Mouse (Mus musculus): Measurements from ENCODE around the gene Htt. TPM values are rescaled to one million over a fixed set of nuclear protein-coding genes. Genes with fewer than 3 reads are reported as not detected.

Gene Htt
- polyA plus RNA-seq, 1 experiment: 42.3 TPM

DNA sequence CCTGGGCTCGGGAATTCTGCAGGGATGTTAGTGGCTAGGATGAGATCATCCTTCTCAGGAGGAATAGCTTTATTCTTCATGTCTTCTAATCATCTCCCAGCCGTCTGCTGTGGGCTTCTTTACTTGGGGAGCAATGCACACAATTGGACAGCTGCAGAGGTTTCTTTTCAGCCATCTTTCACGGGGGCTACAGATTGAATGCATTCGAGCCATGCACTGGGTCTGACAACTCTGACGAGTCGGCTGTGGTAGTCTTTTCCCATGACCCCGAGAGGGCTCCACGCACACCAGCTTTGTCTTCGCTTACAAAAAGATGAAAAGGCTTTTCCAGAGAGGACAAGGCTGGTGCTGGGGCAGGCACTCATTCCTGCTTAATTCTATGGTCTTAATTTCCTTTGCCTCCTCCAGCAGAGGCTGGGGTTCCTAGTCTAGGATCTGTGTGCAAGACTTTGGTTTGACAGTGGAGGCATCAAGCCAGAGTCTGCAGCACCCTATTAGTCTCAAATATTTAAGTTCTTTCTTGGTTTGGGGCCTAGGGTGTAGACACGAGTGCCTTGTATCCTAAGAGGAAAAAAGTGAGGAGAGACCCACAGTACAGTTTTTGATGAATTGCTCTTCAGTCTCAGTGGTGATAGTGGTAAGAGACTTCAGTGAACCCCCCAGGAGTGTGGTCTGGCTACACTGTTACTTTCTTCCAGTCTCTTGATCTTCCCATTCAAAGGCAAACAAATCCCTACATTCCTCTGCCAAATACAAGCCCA is 180.3 kb downstream of the Htt start:
- Histone ChIP-seq H3K4me3 (ENCODE audit: low read depth, low read length) (no peak overlapping the region), H3K9ac (ENCODE audit: low read depth, poor library complexity, severe bottlenecking) (no peak overlapping the region), H3K27me3 (ENCODE audit: control insufficient read depth, insufficient read depth, low read length, poor library complexity, severe bottlenecking) (no peaks in the 10 kb centered on the region), H3K9me3 (replicated peaks; ENCODE audit: control insufficient read depth, insufficient read depth, low read length, poor library complexity, severe bottlenecking) (no peaks in the 10 kb centered on the region), H3K36me3 (ENCODE audit: control insufficient read depth, insufficient read depth, low read length, poor library complexity, severe bottlenecking) (no peaks in the 10 kb centered on the region), H3K27ac (ENCODE audit: insufficient read depth, low read length) (no peak overlapping the region), H3K4me1 (ENCODE audit: control insufficient read depth, insufficient read depth, low read length) (no peaks in the 10 kb centered on the region)
- TF ChIP-seq POLR2A (IDR thresholded peaks at IDR 0.05; ENCODE audit: insufficient read depth, low read length): no peak

DNA sequence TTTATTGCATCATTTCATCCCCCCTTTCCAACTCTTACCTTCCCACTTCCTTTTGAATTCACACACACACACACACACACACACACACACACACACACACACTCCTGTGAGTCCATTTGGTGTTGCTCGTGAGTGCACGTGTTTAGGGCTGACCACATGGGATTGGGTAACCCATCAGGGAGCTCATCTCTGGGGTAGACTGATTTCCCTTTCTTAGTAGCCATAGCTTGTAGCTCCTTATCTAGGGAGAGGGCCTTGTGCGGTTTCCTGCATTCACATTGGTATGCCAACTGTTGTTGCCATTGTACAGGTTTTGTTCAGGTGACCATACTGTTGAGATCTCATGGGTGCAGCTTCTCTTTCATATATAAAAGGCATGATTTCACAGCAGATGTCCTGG is 181.9 kb downstream of the Htt start:
- Histone ChIP-seq H3K27me3 (ENCODE audit: control insufficient read depth, insufficient read depth, low read length, poor library complexity, severe bottlenecking) (no peaks in the 10 kb centered on the region), H3K4me3 (ENCODE audit: low read depth, low read length) (no peak overlapping the region), H3K36me3 (ENCODE audit: control insufficient read depth, insufficient read depth, low read length, poor library complexity, severe bottlenecking) (no peaks in the 10 kb centered on the region), H3K9me3 (replicated peaks; ENCODE audit: control insufficient read depth, insufficient read depth, low read length, poor library complexity, severe bottlenecking) (no peaks in the 10 kb centered on the region), H3K9ac (ENCODE audit: low read depth, poor library complexity, severe bottlenecking) (no peak overlapping the region), H3K27ac (ENCODE audit: insufficient read depth, low read length) (no peak overlapping the region), H3K4me1 (ENCODE audit: control insufficient read depth, insufficient read depth, low read length) (no peaks in the 10 kb centered on the region)
- TF ChIP-seq CTCF (IDR thresholded peaks at IDR 0.05; ENCODE audit: low read depth, low read length) (no peak), POLR2A (IDR thresholded peaks at IDR 0.05; ENCODE audit: insufficient read depth, low read length) (no peak), EP300 (IDR thresholded peaks at IDR 0.05; ENCODE audit: insufficient read depth, low read depth, low read length) (no peak)

DNA sequence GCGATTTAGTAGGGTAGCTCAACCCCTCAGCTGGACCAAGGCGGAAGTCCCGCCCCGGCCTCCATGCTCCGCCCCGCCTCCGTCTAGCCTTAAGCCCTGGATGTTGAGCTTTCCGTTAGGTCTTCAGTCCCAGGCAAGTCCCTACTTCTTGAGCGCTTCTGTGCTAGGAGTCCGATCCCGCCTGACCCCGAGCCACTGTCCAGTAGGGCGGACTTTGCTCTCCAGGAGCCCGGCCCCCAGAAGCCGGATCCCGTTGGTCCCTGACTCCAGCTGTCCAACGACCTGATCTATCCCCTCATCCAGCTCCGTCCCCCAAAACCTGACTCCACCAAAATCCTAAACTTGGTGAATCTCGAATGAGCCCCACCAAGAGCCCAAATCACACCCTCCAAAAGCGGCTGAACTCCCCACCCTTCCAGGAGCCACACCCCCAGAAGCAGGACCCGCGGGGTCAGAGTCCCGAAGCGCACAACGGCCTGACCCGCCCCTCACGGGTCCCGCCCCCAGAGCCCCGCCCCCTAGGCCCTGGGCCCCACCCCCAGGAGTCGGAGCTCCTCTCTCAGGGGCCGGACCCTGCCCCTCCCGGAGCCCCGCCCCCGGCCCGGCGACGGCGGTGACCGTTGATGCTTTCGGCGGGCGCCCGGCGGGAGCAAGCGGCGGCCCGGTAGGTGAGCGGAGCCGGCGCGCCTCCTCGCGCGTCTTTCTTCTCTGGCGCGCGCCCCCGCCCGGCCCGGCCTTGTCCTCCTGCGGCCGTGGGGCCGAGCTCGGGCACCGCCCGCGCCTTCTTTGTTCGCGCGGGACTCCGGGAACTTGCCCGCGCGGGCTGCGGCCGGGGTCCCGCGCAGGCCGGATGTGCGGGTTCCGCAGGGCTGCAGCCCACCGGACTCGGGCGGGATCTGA is 187.6 kb downstream of the Htt start, which contains the start of gene Rgs12:
Gene Rgs12 (plus strand): TSS at position 585 of the 900 bp plus-strand sequence.
- Histone ChIP-seq H3K27ac (ENCODE audit: insufficient read depth, low read length) (no peak within 1 kb of the TSS), H3K27me3 (ENCODE audit: control insufficient read depth, insufficient read depth, low read length, poor library complexity, severe bottlenecking) (no peaks in the 10 kb centered on the region), H3K4me1 (ENCODE audit: control insufficient read depth, insufficient read depth, low read length) (no peaks in the 10 kb centered on the region), H3K4me3 (ENCODE audit: low read depth, low read length) (peak within 1 kb of the TSS; percentile 92), H3K36me3 (ENCODE audit: control insufficient read depth, insufficient read depth, low read length, poor library complexity, severe bottlenecking) (no peaks in the 10 kb centered on the region), H3K9ac (ENCODE audit: low read depth, poor library complexity, severe bottlenecking) (peak within 1 kb of the TSS; percentile 92), H3K9me3 (replicated peaks; ENCODE audit: control insufficient read depth, insufficient read depth, low read length, poor library complexity, severe bottlenecking) (no peaks in the 10 kb centered on the region)
- TF ChIP-seq CTCF (IDR thresholded peaks at IDR 0.05; ENCODE audit: low read depth, low read length) (no peak), EP300 (IDR thresholded peaks at IDR 0.05; ENCODE audit: insufficient read depth, low read depth, low read length) (no peak), POLR2A (IDR thresholded peaks at IDR 0.05; ENCODE audit: insufficient read depth, low read length) (no peak)

DNA sequence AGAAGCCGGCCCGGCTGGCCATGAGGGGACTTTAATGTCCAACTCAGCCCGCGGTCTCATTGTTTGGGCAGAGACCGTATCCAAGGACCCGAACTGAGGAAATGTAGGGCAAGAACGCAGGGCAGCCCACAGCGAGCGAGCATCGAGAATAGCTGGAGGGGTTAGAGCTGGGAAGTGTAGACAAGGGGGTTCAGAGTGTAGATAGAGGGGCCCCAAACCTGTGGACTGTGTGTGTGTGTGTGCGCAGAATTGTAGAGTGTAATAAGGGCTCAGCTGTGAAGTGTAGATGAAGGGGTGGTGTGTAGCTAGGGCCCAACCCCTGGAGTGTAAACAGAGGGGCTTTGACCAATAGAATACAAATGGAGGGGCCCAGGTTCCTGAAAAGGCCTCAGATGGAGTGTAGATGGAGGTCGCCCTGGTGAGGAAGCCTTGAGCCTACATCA is 188.2 kb downstream of the Htt start:
- Histone ChIP-seq H3K27ac (ENCODE audit: insufficient read depth, low read length) (no peak overlapping the region), H3K9me3 (replicated peaks; ENCODE audit: control insufficient read depth, insufficient read depth, low read length, poor library complexity, severe bottlenecking) (no peaks in the 10 kb centered on the region), H3K9ac (ENCODE audit: low read depth, poor library complexity, severe bottlenecking) (peak overlapping the region; percentile 92), H3K27me3 (ENCODE audit: control insufficient read depth, insufficient read depth, low read length, poor library complexity, severe bottlenecking) (no peaks in the 10 kb centered on the region), H3K4me3 (ENCODE audit: low read depth, low read length) (peak overlapping the region; percentile 65), H3K4me1 (ENCODE audit: control insufficient read depth, insufficient read depth, low read length) (no peaks in the 10 kb centered on the region), H3K36me3 (ENCODE audit: control insufficient read depth, insufficient read depth, low read length, poor library complexity, severe bottlenecking) (no peaks in the 10 kb centered on the region)
- no peak for TF ChIP-seq CTCF (IDR thresholded peaks at IDR 0.05; ENCODE audit: low read depth, low read length)
- no peak for TF ChIP-seq EP300 (IDR thresholded peaks at IDR 0.05; ENCODE audit: insufficient read depth, low read depth, low read length)
- no peak for TF ChIP-seq POLR2A (IDR thresholded peaks at IDR 0.05; ENCODE audit: insufficient read depth, low read length)

DNA sequence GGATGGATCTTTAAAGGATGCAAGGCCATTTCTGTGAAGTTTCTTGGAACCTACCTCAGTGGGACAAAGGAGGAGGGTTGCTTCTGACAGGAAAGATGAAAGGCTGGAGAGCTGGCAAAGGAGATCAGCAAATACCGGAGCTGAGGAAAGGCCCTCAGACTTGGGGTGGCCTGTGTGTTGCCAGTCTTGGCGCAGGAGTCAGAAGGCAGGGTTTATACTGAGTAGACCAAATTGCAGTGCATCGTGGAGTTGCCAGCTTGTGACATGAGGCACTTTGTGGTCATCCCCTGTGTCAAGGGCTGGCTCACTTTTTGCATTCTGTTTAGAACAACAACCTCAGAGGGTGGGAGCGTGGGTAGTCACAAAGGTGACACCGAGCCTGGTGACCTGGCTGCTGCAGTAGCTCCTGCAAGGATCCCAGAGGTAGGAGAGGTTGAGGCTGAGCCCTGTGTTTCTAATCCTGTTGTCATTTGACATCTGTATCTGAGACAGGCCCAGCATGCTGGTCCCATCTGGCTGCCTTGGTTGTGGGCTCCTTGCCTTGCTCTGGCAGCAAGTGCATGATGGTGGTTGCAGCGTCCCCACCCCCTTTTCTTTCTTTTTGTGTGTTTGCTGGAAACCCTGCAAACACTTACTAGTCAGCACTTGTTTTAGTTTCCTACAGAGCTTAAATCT is 189.1 kb downstream of the Htt start:
- Histone ChIP-seq H3K36me3 (ENCODE audit: control insufficient read depth, insufficient read depth, low read length, poor library complexity, severe bottlenecking) (no peaks in the 10 kb centered on the region), H3K9ac (ENCODE audit: low read depth, poor library complexity, severe bottlenecking) (no peak overlapping the region), H3K9me3 (replicated peaks; ENCODE audit: control insufficient read depth, insufficient read depth, low read length, poor library complexity, severe bottlenecking) (no peaks in the 10 kb centered on the region), H3K27me3 (ENCODE audit: control insufficient read depth, insufficient read depth, low read length, poor library complexity, severe bottlenecking) (no peaks in the 10 kb centered on the region), H3K4me3 (ENCODE audit: low read depth, low read length) (no peak overlapping the region), H3K4me1 (ENCODE audit: control insufficient read depth, insufficient read depth, low read length) (no peaks in the 10 kb centered on the region), H3K27ac (ENCODE audit: insufficient read depth, low read length) (no peak overlapping the region)
- TF ChIP-seq CTCF (IDR thresholded peaks at IDR 0.05; ENCODE audit: low read depth, low read length) (no peak), POLR2A (IDR thresholded peaks at IDR 0.05; ENCODE audit: insufficient read depth, low read length) (no peak), EP300 (IDR thresholded peaks at IDR 0.05; ENCODE audit: insufficient read depth, low read depth, low read length) (no peak)
